Mouse (Mus musculus): Measurements from ENCODE around the gene Tnfsf10. TPM values are rescaled to one million over a fixed set of nuclear protein-coding genes. Genes with fewer than 3 reads are reported as not detected.
"Not testable (repeated sequence)": the region's sequence is repeated elsewhere in the genome, so short reads cannot be mapped to it uniquely, and the experiment has no call there.

Tnfsf10 gene
- 0.03 TPM in 1 of 2 replicates, not detected in the other for polyA plus RNA-seq (2016; fragmentation: Nextera tagmentation; extraction: Ambion mirVana)

DNA sequence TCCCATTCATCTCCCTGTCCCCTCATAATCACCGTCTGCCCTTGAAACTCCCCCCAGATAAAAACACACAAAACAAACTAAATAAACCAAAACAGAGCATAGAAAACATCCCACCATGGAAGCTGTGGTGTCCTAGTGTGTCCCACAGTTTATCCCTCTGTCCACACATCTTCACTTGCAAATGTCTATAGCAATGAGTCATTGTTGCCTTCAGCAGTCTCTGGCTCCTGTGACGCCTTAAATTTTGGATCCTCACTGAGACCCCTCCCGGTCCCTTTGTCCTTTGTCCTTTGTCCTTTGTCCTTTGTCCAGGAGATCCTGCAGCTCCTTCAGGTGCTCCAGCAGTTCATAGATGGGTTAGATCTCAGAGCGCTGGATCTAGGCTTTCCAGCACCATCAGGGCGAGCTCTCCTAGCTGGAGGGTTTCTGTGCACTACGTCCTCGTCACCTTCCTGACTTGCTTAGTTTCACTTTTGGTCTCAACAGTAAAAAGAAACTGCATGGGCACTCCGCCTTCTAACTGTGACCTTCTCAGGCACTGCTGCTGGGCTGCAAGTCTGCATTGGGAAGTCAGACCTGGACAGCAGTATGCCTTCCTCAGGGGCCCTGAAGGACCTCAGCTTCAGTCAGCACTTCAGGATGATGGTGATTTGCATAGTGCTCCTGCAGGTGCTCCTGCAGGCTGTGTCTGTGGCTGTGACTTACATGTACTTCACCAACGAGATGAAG, at the start of gene Tnfsf10:
Tnfsf10 (plus strand) TSS at position 470 of the 729 bp plus-strand sequence.
- no peak within 1 kb of the TSS for H3K4me3 ChIP-seq
- no peak for DNase-seq (ENCODE audit: low spot score)
- no peaks in the 10 kb centered on the region for H3K4me1 ChIP-seq (replicated peaks)
- H3K9me3 ChIP-seq = no peaks in the 10 kb centered on the region
- no peak within 1 kb of the TSS for H3K27ac ChIP-seq
- 72% methylated on average over 9 of the region's 9 CpGs for WGBS
- H3K36me3 ChIP-seq = no peaks in the 10 kb centered on the region
- no peaks in the 10 kb centered on the region for H3K27me3 ChIP-seq (ENCODE audit: insufficient read depth, poor library complexity, severe bottlenecking)

DNA sequence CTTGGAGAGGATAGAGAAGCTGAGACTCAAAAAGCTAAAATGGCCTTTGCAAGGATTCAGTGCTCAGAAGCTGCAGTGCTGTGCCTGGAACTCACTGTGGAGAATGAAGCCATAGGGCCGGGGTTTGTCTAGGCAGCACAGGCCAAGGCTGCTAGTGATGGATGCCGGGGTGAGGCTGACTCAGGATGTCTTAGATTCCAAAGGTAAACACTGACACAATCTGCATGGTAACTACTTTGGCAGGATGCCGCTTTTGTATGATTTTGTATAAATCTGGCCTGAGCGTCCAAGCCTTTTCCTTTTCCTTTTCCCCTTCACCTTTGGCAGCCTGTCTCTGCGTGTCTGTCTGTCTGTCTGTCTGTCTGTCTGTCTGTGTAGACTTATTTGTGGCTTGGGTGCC, 49.5 kb upstream of the Tnfsf10 start:
- Histone ChIP-seq H3K4me3 (no peak overlapping the region), H3K36me3 (no peaks in the 10 kb centered on the region), H3K27me3 (ENCODE audit: insufficient read depth, poor library complexity, severe bottlenecking) (no peaks in the 10 kb centered on the region), H3K4me1 (replicated peaks) (peaks cover 10% of the 10 kb centered on the region), H3K9me3 (no peaks in the 10 kb centered on the region), H3K27ac (no peak overlapping the region)
- DNase-seq (ENCODE audit: low spot score) = no peak
- 88% methylated on average over 5 of the region's 5 CpGs for WGBS

DNA sequence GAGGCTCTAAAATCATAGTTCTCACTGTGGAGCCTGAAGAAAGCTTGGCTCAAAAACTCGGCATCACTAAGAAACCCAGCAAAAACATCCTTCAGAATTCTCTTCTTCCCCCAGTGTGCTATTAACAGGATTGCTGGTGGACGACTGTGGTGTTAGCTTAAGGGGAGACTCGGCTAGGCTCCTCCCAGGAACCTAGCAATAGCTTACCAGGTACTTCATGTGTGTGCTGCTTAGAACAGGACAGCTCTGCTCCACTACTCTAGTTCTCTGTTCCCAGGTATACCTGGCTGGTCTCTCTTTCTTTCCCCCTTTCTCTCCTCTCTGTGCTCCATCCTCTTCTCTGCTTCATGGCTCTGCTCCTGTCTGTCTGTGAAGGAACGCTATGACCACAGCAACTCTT, 48.9 kb upstream of the Tnfsf10 start:
- Histone ChIP-seq H3K4me1 (replicated peaks) (peaks cover 11% of the 10 kb centered on the region), H3K4me3 (no peak overlapping the region), H3K27me3 (ENCODE audit: insufficient read depth, poor library complexity, severe bottlenecking) (no peaks in the 10 kb centered on the region), H3K27ac (no peak overlapping the region), H3K36me3 (no peaks in the 10 kb centered on the region), H3K9me3 (no peaks in the 10 kb centered on the region)
- no peak for DNase-seq (ENCODE audit: low spot score)
- 76% methylated on average over 4 of the region's 4 CpGs for WGBS

DNA sequence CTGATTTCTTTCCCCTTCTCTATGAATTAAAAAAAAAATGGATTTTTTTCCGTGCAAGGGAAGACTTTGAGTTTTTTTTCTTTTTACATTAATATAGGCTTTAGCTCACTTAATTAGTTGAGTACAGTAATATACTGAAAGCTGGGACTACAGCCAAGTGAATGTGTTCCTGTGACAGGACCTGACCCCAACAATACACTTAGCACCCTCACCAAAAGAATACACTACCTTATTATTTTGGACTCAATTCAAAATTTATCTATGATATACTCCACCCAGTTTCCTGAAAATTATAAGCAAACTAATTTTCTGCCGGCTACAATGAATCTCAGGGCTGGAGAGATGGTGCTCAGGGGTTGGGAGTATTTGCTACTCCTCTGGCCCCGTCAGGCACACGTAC, 47.7 kb upstream of the Tnfsf10 start:
- Histone ChIP-seq H3K27me3 (ENCODE audit: insufficient read depth, poor library complexity, severe bottlenecking) (no peaks in the 10 kb centered on the region), H3K9me3 (no peaks in the 10 kb centered on the region), H3K4me3 (no peak overlapping the region), H3K4me1 (replicated peaks) (peaks cover 14% of the 10 kb centered on the region), H3K36me3 (no peaks in the 10 kb centered on the region), H3K27ac (no peak overlapping the region)
- no peak for DNase-seq (ENCODE audit: low spot score)
- WGBS = 90% methylated on average over 4 of the region's 4 CpGs

DNA sequence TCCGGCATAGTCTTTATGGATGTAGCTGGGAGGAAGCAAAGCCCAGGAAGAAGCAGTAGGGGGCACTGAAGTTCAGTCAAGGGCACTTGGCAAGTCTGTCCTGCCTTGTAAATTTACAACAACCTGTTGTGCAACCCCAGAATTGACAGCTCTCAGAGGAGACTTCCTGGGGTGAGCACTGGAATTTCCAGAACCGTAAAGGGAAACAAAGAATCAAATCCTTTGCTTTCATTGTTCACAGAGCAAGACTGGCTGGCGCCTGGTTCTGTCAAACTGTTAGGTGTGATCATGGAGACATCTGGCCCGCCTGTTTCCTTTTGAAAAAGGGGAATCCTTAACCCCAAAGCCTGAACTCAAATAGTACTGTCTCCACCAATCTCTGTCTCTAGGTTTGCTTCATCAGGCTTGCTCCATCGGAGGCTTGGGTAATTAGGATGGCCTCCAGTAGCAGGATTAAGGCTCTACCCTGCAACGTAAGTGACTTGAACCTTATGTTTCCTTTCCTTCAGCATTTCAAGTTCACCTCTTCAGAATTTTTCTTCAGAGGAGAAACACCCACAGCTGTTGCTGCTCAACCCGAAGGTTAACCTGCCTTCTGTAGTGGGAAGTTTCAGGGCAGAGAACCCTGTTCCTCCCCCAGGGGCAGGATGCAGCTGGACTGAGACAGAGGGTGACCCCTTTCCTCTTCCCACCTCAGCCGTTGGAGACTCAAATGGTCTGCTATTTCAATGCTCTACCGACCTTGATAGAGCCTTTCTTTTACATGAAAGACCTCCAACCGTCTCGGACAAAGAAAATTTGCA, 46.5 kb upstream of the Tnfsf10 start:
- H3K9me3 ChIP-seq = no peaks in the 10 kb centered on the region
- no peak overlapping the region for H3K4me3 ChIP-seq
- peak overlapping the region; percentile 29; the same call in 1 of the 2 replicates for H3K27ac ChIP-seq
- no peaks in the 10 kb centered on the region for H3K36me3 ChIP-seq
- peak; percentile 10 for DNase-seq (ENCODE audit: low spot score)
- 42% methylated on average over 11 of the region's 11 CpGs for WGBS
- H3K4me1 ChIP-seq (replicated peaks) = peaks cover 14% of the 10 kb centered on the region
- H3K27me3 ChIP-seq (ENCODE audit: insufficient read depth, poor library complexity, severe bottlenecking) = no peaks in the 10 kb centered on the region

DNA sequence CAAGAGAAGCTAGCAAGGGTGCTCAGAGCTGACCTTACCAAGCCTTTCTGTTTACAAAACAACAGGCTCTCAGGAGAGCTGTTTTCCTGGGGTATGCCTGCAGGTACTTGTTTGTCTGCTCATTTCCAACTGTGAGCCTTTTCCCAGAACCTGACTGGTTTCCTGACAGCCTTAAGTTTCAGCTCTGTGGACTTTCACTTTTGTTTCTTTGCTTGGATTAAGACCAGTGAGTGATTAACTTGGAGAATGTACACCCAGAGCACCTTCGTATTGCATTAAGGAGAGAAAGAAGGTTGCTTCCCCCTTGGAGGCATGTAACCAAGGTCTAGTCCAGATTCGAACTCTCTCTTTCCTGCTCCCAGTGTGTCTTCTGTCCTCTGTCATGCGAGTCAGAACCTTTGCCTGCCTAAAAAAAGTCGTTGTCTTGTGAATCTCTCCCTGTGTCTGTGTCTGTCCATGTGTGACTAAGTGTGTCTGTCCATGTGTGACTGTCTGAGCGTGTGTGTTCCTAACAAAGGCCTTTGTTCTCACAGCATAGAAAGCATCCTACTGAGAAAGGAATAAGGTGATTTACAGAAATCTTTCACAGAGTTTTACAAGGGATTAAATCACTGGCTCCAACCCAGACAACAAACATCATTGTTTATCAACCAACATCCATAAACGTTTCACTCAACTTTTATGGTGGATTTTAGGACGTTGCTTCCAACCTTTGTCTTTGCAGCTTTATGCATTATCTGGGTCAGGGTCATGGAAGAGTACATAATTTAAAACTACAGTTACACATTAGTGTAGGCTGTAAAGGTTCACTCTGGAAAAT, 43.7 kb upstream of the Tnfsf10 start:
- no peak for DNase-seq (ENCODE audit: low spot score)
- H3K9me3 ChIP-seq = no peaks in the 10 kb centered on the region
- H3K4me3 ChIP-seq = no peak overlapping the region
- no peaks in the 10 kb centered on the region for H3K27me3 ChIP-seq (ENCODE audit: insufficient read depth, poor library complexity, severe bottlenecking)
- 29% methylated on average over 7 of the region's 7 CpGs for WGBS
- no peaks in the 10 kb centered on the region for H3K36me3 ChIP-seq
- H3K4me1 ChIP-seq (replicated peaks) = peaks cover 14% of the 10 kb centered on the region
- H3K27ac ChIP-seq = peak overlapping the region; percentile 62; the same call in 1 of the 2 replicates

DNA sequence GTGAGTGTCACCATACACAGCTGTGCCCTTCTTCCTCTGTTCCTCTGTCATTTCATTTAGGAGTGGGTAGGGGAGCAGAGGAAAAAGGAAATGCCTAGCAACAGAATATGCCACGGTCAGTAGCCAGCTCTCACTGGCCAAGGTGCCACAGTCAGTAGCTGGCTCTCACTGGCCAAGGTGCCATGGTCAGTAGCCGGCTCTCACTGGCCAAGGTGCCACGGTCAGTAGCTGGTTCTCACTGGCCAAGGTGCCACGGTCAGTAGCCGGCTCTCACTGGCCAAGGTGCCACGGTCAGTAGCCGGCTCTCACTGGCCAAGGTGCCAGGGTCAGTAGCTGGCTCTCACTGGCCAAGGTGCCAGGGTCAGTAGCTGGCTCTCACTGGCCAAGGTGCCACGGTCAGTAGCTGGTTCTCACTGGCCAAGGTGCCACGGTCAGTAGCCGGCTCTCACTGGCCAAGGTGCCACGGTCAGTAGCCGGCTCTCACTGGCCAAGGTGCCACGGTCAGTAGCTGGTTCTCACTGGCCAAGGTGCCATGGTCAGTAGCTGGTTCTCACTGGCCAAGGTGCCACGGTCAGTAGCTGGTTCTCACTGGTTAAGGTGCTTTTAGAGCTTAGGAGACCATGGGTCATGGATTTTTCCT, 37.4 kb upstream of the Tnfsf10 start:
- H3K36me3 ChIP-seq; H3K27me3 ChIP-seq (ENCODE audit: insufficient read depth, poor library complexity, severe bottlenecking); H3K4me3 ChIP-seq; H3K9me3 ChIP-seq; H3K27ac ChIP-seq; DNase-seq (ENCODE audit: low spot score): not testable (repeated sequence)
- 96% methylated on average over 14 of the region's 14 CpGs for WGBS
- H3K4me1 ChIP-seq (replicated peaks) = peaks cover 12% of the 10 kb centered on the region

DNA sequence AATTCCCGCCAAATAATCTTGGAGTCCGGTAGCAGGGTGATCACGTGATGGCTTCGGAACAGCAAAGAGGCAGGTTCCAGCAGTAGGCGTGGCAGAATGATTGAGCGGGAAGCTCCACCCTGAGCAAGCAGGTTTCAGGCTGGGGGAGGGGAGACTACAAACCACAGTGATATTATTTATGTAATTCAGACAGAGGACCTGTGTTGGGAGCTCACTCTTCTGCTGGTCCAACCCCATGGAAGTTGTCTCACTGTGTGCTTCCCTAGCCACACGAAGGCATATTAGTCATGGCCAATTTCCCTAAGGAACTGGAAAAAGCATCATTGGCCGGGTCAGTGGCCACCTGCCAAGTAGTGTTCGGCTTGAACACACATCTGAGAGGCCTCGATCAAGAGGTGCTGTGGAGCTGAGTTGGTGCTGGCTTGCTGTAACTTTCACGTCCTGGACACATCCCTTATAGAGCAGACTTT, 36.5 kb upstream of the Tnfsf10 start:
- no peak for DNase-seq (ENCODE audit: low spot score)
- Histone ChIP-seq H3K27me3 (ENCODE audit: insufficient read depth, poor library complexity, severe bottlenecking) (peaks cover 6% of the 10 kb centered on the region), H3K9me3 (no peaks in the 10 kb centered on the region), H3K36me3 (no peaks in the 10 kb centered on the region), H3K4me3 (no peak overlapping the region), H3K27ac (no peak overlapping the region), H3K4me1 (replicated peaks) (peaks cover 12% of the 10 kb centered on the region)
- WGBS = 72% methylated on average over 11 of the region's 11 CpGs

DNA sequence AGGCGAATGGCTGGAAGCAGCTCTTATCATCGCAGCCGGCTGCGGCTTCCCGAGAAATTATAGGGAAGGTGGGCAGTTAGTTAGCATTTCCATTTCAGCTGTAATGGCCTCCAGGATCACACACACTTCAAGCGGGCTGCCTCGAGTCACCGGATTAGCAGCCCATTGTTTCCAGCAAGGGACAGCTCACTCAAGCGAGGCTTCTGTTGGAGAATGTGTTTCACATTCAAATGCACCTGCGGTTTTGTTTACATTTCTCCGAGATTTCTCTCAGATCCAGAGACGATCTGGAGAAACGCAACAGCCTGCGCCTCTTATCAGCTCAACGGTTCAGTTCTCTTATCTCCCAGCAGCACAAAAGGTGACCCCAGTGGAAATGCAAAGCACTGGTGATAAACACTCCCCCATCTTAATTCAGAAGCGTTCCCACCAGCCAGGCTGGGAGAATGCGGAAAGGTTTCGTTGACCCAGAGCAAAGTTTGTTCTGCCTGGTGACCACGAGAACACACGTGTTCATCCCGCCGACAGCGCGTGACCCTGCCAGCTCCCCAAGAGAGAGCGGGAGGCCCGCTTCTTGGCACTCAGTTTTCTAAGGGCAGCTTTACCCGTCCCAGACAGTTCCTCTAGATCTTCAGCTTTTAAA, 33.6 kb upstream of the Tnfsf10 start:
- Histone ChIP-seq H3K36me3 (no peaks in the 10 kb centered on the region), H3K4me1 (replicated peaks) (peaks cover 12% of the 10 kb centered on the region), H3K27ac (peak overlapping the region; percentile 26; the same call in 1 of the 2 replicates), H3K27me3 (ENCODE audit: insufficient read depth, poor library complexity, severe bottlenecking) (peaks cover 6% of the 10 kb centered on the region), H3K4me3 (peak overlapping the region; percentile 43), H3K9me3 (no peaks in the 10 kb centered on the region)
- peak; percentile 31 for DNase-seq (ENCODE audit: low spot score)
- 3% methylated on average over 27 of the region's 27 CpGs for WGBS

DNA sequence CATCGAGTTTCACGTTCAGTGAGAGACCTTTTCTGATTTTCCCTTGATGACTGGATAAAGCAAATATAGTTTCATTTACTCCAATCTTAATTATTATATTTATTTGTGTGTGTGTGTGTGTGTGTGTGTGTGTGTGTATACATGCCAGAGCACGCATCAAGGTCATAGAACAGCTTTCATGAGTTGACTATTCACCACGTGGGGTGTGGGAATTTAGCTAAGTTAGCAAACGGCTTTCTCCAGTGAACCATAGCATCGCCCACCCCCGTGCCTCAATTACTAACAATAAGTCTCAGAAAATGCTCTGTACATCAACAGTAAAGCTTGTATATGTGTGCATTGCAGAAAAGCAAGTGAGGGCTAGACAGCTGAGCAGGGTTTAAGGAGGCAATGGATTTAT, 33.0 kb upstream of the Tnfsf10 start:
- H3K9me3 ChIP-seq = no peaks in the 10 kb centered on the region
- no peaks in the 10 kb centered on the region for H3K36me3 ChIP-seq
- WGBS = 52% methylated on average over 7 of the region's 7 CpGs

DNA sequence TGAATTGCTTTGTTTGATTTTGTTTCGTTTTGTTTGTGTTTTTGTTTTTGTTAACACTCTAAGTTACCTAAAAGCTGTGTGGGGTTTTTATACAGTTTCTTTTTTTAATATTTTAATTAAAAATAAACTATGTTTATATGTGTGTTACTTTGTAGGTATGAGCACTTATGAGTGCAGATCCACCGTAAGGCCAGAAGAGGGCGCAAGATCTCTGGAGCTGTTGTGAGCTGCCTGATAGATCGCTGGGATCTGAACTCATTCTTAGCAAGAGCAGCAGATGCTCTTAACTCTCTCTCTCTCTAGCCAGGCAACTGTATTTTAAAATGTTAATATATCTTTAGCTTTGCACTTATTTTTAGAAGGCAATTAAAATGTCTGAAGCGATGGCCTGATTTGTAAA, 32.6 kb upstream of the Tnfsf10 start:
- peaks cover 12% of the 10 kb centered on the region for H3K4me1 ChIP-seq (replicated peaks)
- peaks cover 6% of the 10 kb centered on the region for H3K27me3 ChIP-seq (ENCODE audit: insufficient read depth, poor library complexity, severe bottlenecking)
- no peak overlapping the region for H3K4me3 ChIP-seq
- DNase-seq (ENCODE audit: low spot score) = no peak
- 90% methylated on average over 5 of the region's 5 CpGs for WGBS
- H3K27ac ChIP-seq = no peak overlapping the region
- no peaks in the 10 kb centered on the region for H3K36me3 ChIP-seq
- no peaks in the 10 kb centered on the region for H3K9me3 ChIP-seq

More for the DNA sequence above, 33.0 kb upstream of the Tnfsf10 start:
- no peak for DNase-seq (ENCODE audit: low spot score)
- Histone ChIP-seq H3K4me3 (0 out of 2 replicates have a peak overlapping the region, but pooled peaks have one; percentile 43), H3K27ac (no peak overlapping the region), H3K4me1 (replicated peaks) (peaks cover 12% of the 10 kb centered on the region), H3K27me3 (ENCODE audit: insufficient read depth, poor library complexity, severe bottlenecking) (peaks cover 6% of the 10 kb centered on the region)

DNA sequence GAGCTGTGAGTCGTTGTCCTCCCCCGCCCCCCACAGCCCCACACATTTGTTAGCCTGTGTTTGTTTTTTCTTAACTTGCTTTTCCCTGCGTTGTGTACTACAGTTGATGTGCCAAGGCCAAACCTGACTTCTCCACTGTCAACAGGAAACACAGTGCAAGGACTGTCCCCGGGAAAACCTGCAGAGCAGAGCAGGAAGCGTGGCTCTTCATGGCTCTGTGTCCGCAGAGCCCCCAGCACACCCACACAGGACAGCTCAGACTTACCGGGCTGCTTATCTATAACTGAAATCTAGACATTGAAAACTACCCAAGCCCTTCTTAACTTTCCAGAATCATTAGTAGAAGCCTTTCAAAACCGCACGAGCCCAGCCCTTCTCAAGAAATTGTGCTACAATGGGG, 31.8 kb upstream of the Tnfsf10 start:
- no peak for DNase-seq (ENCODE audit: low spot score)
- H3K27me3 ChIP-seq (ENCODE audit: insufficient read depth, poor library complexity, severe bottlenecking) = peaks cover 6% of the 10 kb centered on the region
- H3K27ac ChIP-seq = no peak overlapping the region
- no peaks in the 10 kb centered on the region for H3K9me3 ChIP-seq
- no peaks in the 10 kb centered on the region for H3K36me3 ChIP-seq
- peaks cover 12% of the 10 kb centered on the region for H3K4me1 ChIP-seq (replicated peaks)
- H3K4me3 ChIP-seq = no peak overlapping the region
- 79% methylated on average over 9 of the region's 9 CpGs for WGBS

Measured in hindbrain, embryonic 10.5 days (tissue).